Mouse (Mus musculus) gonadal fat pad, adult 2 months (tissue): ENCODE measurements around the gene Hmx3. TPM values are rescaled to one million over a fixed set of nuclear protein-coding genes. Genes with fewer than 3 reads are reported as not detected.

Experiments used
- DNase-seq: peaks from one replicate; pipeline ENCODE4 v3.0.0-alpha.2; 2012; ENCODE audit warnings: low read depth
- polyA plus RNA-seq: library from polyadenylated mRNA; depleted of rRNA; stranded (reverse); fragments of >200 nt; gene quantifications from 2 replicates; pipeline ENCODE4 v1.2.3, GENCODE M21; 2012; rRNA removed

Gene Hmx3
- polyA plus RNA-seq, 1 experiment, result not detected

DNA sequence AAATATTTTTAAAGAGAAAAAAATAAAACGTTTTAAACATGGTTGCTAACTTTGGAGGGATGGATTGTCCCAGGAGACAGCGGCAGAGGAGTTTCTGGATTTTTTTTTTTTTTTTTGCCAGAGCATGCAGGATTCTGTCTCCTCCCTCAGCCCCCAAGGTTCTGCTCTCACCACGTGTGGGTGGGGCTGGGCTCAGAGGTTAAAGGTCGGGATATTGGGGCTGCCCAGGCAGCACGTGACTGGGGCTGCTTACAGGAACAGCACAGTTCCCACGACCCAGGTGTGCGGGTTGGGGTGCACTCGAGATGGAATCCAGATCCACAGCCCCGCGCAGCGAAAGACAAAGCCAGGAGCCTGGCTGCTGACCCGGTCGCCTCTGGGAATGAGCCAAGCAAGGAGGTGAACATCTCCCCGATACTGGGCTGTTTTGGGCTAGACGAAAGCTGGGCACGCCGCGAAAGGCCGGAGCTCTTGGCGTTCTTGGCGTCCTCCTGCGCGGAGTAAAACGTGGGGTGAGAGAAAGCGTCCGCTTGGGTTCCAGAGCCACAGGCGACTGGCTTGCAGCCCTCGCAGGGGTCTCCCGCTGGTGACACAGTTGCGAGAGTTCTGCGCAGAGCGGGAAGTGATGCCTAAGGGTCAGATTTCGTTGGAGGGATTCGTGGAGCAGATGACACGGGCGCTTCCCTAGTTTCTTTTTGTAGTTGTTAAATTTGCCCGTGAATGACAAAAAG is 14.0 kb downstream of the Hmx3 start:
- DNase-seq, result no peak

GRCm38 (mm10) chr7:131557751-131558150 is 15.1 kb downstream of the Hmx3 start:
- no peak for DNase-seq

- DNase-seq, result peak; percentile 74
These were observed 17.5 kb downstream of the Hmx3 start, which contains the start of gene Bub3 for GRCm38 (mm10) chr7:131559986-131560696. TSS of gene Bub3 (plus strand) at chr7:131560222.

- no peak for DNase-seq
These were observed 18.0 kb downstream of the Hmx3 start for GRCm38 (mm10) chr7:131560697-131561042.

- no peak for DNase-seq
These were observed 32.6 kb downstream of the Hmx3 start for GRCm38 (mm10) chr7:131575246-131575645.

GRCm38 (mm10) chr7:131582178-131582577 is 39.5 kb downstream of the Hmx3 start:
- no peak for DNase-seq

DNA sequence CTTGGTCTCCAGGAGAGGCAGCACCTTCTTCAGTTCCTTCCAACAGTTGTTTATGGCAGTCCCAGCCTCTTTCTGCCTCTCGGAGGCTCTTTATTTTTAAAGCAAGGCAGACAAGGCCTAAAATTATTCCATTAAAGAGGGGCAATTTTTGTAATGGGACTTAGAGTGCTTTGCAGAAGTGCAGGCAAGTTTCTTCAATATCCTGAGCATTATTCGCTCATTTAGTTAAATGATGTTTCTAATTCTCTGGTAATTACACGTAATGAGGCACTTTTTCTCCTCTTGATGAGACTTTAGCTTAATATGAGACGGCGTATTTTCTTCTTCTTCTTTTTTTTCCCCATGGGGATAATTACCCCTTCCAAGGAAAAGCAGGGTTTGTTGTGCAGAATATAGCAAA is 42.9 kb downstream of the Hmx3 start:
- no peak for DNase-seq

Other genes starting within 250 kb of the Hmx3 start
- gene Cuzd1, start 220.6 kb upstream of the Hmx3 start, polyA plus RNA-seq, result 2,056 and 2,398 TPM in 2 replicates
- 13.1 and 34.2 TPM in 2 replicates for gene Fam24b, start 213.4 kb upstream of the Hmx3 start, polyA plus RNA-seq
- gene Fam24a, start 209.0 kb upstream of the Hmx3 start, polyA plus RNA-seq, result 0.43 and 1.1 TPM in 2 replicates
- 8.3 and 9.8 TPM in 2 replicates for gene 2310057M21Rik, start 180.1 kb upstream of the Hmx3 start, polyA plus RNA-seq
- gene Pstk, start 171.7 kb upstream of the Hmx3 start, polyA plus RNA-seq, result 39.9 and 46.9 TPM in 2 replicates
- gene Ikzf5, start 132.3 kb upstream of the Hmx3 start, polyA plus RNA-seq, result 15.5 and 17.5 TPM in 2 replicates
- gene Acadsb, start 132.3 kb upstream of the Hmx3 start, polyA plus RNA-seq, result 22.1 and 23.1 TPM in 2 replicates
- not detected in 2 replicates for gene Hmx2, start 5.9 kb downstream of the Hmx3 start, polyA plus RNA-seq
- 63.4 and 71.4 TPM in 2 replicates for gene Bub3, start 17.4 kb downstream of the Hmx3 start, polyA plus RNA-seq